Mouse (Mus musculus) stomach, embryonic 14.5 days (tissue): Measurements from ENCODE around the gene Cyp2b9. TPM values are rescaled to one million over a fixed set of nuclear protein-coding genes. Genes with fewer than 3 reads are reported as not detected.
"Not testable (repeated sequence)": the region's sequence is repeated elsewhere in the genome, so short reads cannot be mapped to it uniquely, and the experiment has no call there.

Experiments
- ATAC-seq: fragments of 200-750 bp; cut with Nextera tagmentation; 2 replicates; pipeline ENCODE4 v1.8.0; 2017; ENCODE audit warnings: low read depth, moderate TSS enrichment; ENCODE audit not compliant: insufficient number of reproducible peaks, insufficient read depth, low FRiP score
- H3K27ac ChIP-seq: fragments of 300-500 bp; sonication (generic); 2 replicates; pipeline ENCODE4 v1.5.1; 2014; ENCODE audit warnings: mild to moderate bottlenecking, low read length, moderate library complexity, mixed read lengths
- H3K27me3 ChIP-seq: fragments of 300-500 bp; sonication (generic); 2 replicates; pipeline ENCODE4 v1.6.1; 2014; ENCODE audit warnings: low read length, control low read depth, mixed read lengths; ENCODE audit not compliant: control insufficient read depth, insufficient read depth
- H3K36me3 ChIP-seq: fragments of 300-500 bp; sonication (generic); 2 replicates; pipeline ENCODE4 v1.6.1; 2014; ENCODE audit warnings: mild to moderate bottlenecking, control low read depth, low read length, moderate library complexity, mixed read lengths; ENCODE audit not compliant: control insufficient read depth, insufficient read depth
- H3K4me1 ChIP-seq: fragments of 300-500 bp; sonication (generic); 2 replicates; pipeline ENCODE4 v1.6.1; 2014; ENCODE audit warnings: low read length, control low read depth, mixed read lengths; ENCODE audit not compliant: control insufficient read depth, insufficient read depth
- H3K4me2 ChIP-seq: fragments of 300-500 bp; sonication (generic); replicated peaks from 2 replicates; pipeline ENCODE4 v1.6.1; 2014; ENCODE audit warnings: low read depth, low read length, control low read depth
- H3K4me3 ChIP-seq: fragments of 300-500 bp; sonication (generic); 2 replicates; pipeline ENCODE4 v1.5.1; 2014; ENCODE audit warnings: low read depth, low read length, control low read depth
- H3K9ac ChIP-seq: fragments of 300-500 bp; sonication (generic); replicated peaks from 2 replicates; pipeline ENCODE4 v1.6.1; 2014; ENCODE audit warnings: low read depth, mild to moderate bottlenecking, control low read depth, low read length, moderate library complexity, mixed read lengths
- H3K9me3 ChIP-seq: fragments of 300-500 bp; sonication (generic); 2 replicates; pipeline ENCODE4 v1.6.1; 2016; ENCODE audit warnings: low read depth, low read length, control low read depth; ENCODE audit not compliant: control insufficient read depth
- WGBS: fragments of 180-500 bp; shearing (Covaris S2); extraction: QIAGEN DNeasy Blood & Tissue Kit; methylation state at CpG from one replicate; pipeline ENCODE4 v1.1.7; 2014; 5-methylcytosine and 5-hydroxymethylcytosine counted together
- polyA plus RNA-seq: library from polyadenylated mRNA; unstranded; fragments of >200 nt; fragmentation: Nextera tagmentation; extraction: Ambion mirVana; gene quantifications from 2 replicates; pipeline ENCODE4 v1.2.1, GENCODE M21; 2014

The Cyp2b9 gene
- not detected in 2 replicates for polyA plus RNA-seq

DNA sequence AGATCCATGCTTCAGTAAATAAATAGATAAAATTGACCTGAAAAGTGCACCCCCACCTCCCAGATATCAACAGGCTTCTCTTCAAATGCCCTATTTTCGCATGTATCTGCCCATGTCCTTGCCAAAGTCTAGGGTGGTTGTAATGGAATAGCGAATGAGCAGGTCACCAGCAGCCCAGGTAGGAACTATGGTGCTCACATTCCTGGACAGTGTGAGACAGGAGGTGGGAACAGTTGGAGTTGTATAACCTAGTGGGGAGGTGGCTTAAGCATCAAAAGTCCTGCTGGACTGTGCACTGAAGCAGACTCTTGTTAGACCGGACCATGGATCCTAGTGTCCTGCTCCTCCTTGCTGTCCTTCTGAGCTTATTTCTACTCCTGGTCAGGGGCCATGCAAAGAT is at the start of gene Cyp2b9:
TSS of gene Cyp2b9 (plus strand) at position 301 of the 400 bp plus-strand sequence.
- not testable (repeated sequence) for H3K27ac ChIP-seq, H3K9ac ChIP-seq, H3K4me3 ChIP-seq, ATAC-seq, H3K9me3 ChIP-seq, H3K27me3 ChIP-seq, H3K36me3 ChIP-seq, H3K4me1 ChIP-seq, H3K4me2 ChIP-seq
- 69% methylated on average over 2 of the region's 3 CpGs for WGBS

DNA sequence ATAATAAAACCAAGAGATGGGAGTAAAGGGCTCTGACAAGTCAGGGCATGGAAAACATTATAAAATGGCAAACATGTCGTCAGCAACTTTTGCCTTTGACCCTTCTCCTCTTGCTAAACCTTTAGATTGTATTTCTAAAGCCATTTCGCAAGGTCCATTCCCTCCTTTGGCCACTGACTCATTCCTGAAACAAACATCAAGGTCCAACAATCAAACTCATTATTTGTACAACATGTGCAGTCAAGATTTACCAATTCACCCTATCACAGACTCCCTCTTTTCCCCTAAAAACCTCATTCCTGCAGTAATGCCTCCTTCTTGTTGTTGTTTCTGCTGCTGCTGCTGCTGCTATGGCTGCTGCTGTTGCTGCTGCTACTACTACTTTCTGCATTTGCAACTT is 33.6 kb upstream of the Cyp2b9 start:
- WGBS, result no CpG with 5 or more reads among the region's 2 CpGs
- not testable (repeated sequence) for H3K4me2 ChIP-seq, H3K27ac ChIP-seq, ATAC-seq, H3K36me3 ChIP-seq, H3K4me1 ChIP-seq, H3K9me3 ChIP-seq, H3K9ac ChIP-seq, H3K4me3 ChIP-seq, H3K27me3 ChIP-seq

DNA sequence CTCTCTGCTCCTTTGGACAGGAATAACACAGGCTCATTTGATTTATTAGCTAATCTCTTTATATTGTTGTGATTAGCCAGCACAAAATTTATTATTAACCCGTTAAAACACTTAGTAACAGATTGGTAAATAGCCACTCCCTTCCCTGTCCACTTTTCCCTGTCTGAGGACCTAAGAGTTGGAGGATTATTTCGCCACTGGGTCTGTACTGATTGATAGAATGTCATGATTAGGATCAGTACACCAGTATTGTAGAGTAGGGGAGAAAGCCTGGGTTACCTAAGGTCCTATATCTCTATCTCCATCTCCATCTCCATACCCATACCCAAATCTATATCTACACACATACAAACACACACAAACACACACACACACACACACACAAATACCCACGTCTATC is 29.6 kb upstream of the Cyp2b9 start:
- not testable (repeated sequence) for H3K4me2 ChIP-seq, H3K4me1 ChIP-seq, H3K9me3 ChIP-seq, H3K9ac ChIP-seq, H3K27me3 ChIP-seq, ATAC-seq, H3K36me3 ChIP-seq, H3K4me3 ChIP-seq, H3K27ac ChIP-seq
- 75% methylated on average over 1 of the region's 3 CpGs for WGBS

DNA sequence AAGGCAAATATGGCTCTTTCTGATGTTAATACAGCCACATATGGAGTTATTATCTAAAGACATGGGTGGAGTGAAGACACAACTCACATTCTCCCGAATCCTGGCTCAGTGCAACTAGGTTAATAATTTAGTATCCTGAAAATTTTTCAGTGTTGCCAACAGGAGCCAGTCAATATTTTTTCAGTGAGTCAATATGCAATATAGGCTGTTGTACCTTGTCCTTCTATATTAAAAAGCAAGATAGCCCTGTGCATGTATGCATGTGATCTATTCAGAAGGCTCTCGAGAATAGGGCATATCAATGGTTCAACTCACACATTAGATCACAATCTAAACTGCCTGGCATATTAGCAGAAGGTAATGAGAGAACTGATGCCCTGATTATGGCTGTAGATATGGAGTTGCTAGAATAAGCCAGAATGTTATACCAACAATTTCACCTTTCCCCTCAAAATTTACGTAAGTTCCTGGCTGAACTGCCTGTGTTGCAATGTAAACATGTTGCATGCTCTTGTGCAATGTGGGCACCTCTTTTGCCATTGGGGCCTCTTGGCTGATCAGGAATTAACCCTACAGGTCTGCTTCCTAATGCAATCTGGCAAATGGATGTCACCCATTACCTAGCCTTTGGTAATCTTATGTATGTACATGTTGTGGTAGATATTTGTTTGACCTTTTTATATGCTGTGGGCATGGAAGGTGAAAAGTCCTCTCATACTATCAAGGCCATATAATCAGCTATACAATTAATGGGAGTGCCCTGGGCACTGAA is 4.3 kb upstream of the Cyp2b9 start:
- H3K27ac ChIP-seq, H3K4me1 ChIP-seq, ATAC-seq, H3K27me3 ChIP-seq, H3K9me3 ChIP-seq, H3K4me3 ChIP-seq, H3K36me3 ChIP-seq, H3K9ac ChIP-seq, H3K4me2 ChIP-seq: not testable (repeated sequence)
- WGBS, result 79% methylated on average over 2 of the region's 3 CpGs

DNA sequence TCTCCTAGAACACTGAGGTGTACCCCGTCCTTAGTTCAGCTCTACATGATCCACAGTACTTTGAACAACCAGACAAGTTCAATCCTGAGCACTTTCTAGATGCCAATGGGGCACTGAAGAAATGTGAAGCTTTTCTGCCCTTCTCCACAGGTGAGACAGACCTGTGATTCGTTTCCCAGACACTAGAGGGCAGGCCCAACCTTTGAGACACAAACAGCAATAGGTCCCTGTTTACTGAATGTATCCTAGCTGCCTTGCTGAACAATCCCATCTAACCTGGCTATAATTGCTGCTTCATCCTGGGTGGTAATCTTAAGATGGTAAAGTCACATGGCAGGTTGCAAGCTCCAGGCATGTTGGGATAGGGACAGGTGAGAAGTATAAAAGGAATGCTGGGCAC is 27.9 kb downstream of the Cyp2b9 start:
- H3K4me1 ChIP-seq, result no peaks in the 10 kb centered on the region
- H3K4me2 ChIP-seq, result no peak overlapping the region
- H3K9me3 ChIP-seq, result no peaks in the 10 kb centered on the region
- H3K27ac ChIP-seq, result no peak overlapping the region
- H3K9ac ChIP-seq, result no peak overlapping the region
- no peaks in the 10 kb centered on the region for H3K27me3 ChIP-seq
- H3K36me3 ChIP-seq, result no peaks in the 10 kb centered on the region
- 20% methylated on average over 2 of the region's 2 CpGs for WGBS
- ATAC-seq, result no peak
- H3K4me3 ChIP-seq, result no peak overlapping the region

DNA sequence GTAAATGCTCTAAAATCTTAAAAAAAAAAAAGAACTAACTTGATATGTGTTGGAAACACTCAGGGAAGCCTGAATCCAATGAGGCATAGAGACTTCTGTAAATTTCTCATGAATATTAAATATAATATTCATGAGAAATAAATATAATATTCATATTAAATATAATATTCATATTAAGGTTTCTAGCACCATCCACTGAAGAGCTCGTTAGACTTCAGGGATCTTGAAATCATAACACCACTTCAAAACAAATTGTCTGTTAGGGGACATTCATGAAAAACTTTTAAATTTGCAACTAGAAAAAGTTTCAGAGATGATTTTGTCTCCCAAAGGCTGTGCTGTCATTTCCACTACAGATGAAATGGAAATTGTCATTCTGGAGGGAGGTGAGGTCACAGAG is 86.8 kb downstream of the Cyp2b9 start, which contains the start of gene Vmn1r184:
TSS of gene Vmn1r184 (plus strand) at position 301 of the 400 bp plus-strand sequence.
- H3K9me3 ChIP-seq, H3K27me3 ChIP-seq, H3K36me3 ChIP-seq, H3K4me2 ChIP-seq, ATAC-seq, H3K27ac ChIP-seq, H3K4me1 ChIP-seq, H3K4me3 ChIP-seq, H3K9ac ChIP-seq: not testable (repeated sequence)
- WGBS, result 81% methylated on average over 1 of the region's 1 CpGs

Other genes starting within 250 kb of the Cyp2b9 start
- not detected in 2 replicates for gene Cyp2b13, start 111.9 kb upstream of the Cyp2b9 start, polyA plus RNA-seq
- not detected in 2 replicates for gene Vmn1r184, start 86.9 kb downstream of the Cyp2b9 start, polyA plus RNA-seq
- gene Cyp2a4, start 133.8 kb downstream of the Cyp2b9 start, polyA plus RNA-seq, result not detected in 2 replicates
- gene Nlrp9c, start 230.3 kb downstream of the Cyp2b9 start, polyA plus RNA-seq, result not detected in 2 replicates